Mouse (Mus musculus) T-helper 1 cell (primary cell): ENCODE measurements around the gene Skint1.
"Not testable (repeated sequence)": the region's sequence is repeated elsewhere in the genome, so short reads cannot be mapped to it uniquely, and the experiment has no call there.

Experiments
- in situ Hi-C: fragments of 300-600 bp; cut with MboI, MseI; formaldehyde crosslinking; loops from one replicate; pipeline ENCODE4 v1.15.1; 2025; ENCODE audit warnings: high pct_unique_total_duplicates

Skint1 gene

DNA sequence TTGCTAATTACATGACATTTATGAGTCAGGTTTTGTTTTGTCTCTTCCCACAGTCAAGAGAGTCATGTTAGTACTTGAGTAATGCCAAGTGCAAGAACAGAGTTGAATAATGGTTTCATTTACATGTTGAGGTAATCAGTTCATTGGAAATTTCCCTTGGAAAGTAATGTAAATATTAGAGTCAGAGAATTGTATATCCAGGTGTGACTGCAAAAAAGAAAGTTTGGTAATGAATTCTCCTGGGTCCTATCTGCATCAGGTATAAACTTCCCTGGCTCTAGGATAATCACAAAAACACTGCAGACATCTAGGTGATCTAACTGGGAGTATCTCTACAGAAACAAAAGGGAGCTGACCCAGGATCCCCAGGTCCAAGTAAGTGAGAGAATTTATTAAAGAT, at the start of gene Skint1:
TSS of gene Skint1 (plus strand) at position 301 of the 400 bp plus-strand sequence.
- in situ Hi-C loops = no loop called here

DNA sequence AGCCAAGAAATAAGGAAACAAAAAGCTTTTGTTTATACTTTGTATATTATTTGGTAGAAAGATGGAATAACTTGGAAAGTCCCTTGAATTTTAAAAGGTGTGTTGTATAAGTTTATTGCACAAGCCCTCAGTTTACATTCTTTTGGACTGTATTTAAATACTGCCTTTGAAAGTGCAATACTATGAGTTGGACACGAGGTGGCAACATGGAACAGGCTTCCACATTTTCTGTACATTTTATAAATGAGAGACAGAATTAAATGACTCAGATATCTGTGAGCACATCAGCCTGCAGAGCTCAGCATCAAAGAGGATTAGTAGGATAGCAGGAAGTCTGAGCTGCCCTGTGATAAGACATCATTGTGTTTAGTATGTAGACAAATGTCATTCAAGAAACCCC, 44.8 kb upstream of the Skint1 start:
- in situ Hi-C loops = no loop called here

DNA sequence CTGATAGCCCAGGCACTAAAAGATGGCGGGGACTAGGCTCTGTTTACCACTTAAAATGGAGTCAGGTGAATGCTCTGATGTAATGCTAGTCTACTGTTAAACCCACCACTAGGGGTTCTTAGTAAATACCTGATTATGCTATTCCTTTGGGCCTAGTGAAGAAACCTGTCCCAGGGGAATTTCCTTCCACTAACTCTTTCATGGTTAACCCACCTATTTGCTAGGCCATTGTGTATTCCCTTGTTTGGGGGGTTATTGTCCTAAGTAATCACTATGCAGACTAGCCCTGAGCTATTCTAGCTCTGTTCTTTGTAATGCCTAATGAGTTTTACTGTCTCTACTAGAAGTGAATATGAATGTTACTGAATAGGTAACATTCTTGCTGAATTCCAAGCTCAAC, 42.8 kb upstream of the Skint1 start:
- in situ Hi-C loops = not testable (repeated sequence)

DNA sequence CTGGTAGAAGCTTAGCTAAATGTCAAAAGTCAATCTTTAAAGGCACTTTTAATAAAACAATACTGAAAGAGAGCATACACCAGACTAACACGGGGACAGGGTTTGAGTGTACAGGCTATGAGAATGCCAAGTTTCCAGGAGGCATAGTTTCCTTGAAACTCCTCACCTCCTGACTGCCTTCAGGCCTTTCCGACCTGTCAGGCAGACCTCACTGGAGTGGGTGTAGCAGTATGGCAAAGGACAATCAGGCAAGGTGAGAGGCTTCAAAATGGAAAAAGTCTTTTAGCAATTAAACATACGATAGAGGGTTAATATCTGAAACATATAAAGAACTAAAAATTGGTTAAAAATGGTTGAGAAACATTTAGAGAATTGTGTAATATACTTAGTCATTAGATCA, 42.4 kb upstream of the Skint1 start:
- in situ Hi-C loops = no loop called here

DNA sequence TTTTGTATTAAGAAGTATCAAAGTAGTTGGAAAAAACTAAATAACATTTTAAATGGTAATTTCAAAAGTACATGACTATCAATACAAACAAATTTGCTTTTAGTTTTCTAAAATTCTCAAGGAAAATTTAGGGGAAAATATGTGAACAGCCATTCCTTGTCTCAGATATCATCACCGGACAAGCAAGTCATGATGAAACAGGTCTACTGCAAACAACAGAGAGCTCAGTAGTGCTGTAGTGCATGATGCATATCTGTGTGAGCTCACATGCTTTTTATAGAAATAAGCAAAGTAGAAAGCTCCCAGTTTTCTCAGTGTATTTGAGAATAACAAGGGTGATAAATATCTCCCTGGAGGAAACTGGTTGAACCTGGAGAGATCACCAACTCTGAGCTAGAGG, 33.4 kb upstream of the Skint1 start, which contains the start of gene Skint7:
TSS of gene Skint7 (plus strand) at position 301 of the 400 bp plus-strand sequence.
- in situ Hi-C loops = no loop called here

DNA sequence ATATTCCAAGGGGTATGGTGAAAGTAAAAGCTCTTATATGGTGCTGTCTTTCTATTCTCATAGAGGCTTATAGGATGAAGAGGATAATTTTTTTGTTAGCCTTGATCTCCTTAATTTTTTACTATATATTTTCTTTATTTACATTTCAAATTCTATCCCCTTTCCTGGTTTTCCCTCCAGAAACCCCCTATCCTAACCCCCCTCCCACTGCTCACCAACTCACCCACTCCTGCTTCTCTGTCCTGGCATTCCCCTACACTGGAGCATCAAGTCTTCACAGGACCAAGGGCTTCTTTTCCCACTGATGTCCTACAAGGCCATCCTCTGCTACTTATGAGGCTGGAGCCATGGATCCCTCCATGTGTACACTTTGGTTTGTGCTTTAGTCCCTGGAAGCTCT, 65.6 kb downstream of the Skint1 start, which contains the start of gene Skint4:
TSS of gene Skint4 (plus strand) at position 301 of the 400 bp plus-strand sequence.
- in situ Hi-C loops = loop anchor here (5.0 kb wide), 1 partner anchor 39 kb away; no protein-coding TSS in a partner anchor
